Mouse (Mus musculus) c-Kit-positive CD71-negative TER-119-negative erythroid progenitor cells, embryonic 14.5 days (primary cell): ENCODE data around the gene Pigh.
A peak's percentile ranks its signal among the peaks of the same experiment; 100 is the strongest.

Experiments used
- DNase-seq: peaks from one replicate; pipeline ENCODE4 v3.0.0-alpha.2; 2013; ENCODE audit warnings: low read depth

Gene Pigh

DNA sequence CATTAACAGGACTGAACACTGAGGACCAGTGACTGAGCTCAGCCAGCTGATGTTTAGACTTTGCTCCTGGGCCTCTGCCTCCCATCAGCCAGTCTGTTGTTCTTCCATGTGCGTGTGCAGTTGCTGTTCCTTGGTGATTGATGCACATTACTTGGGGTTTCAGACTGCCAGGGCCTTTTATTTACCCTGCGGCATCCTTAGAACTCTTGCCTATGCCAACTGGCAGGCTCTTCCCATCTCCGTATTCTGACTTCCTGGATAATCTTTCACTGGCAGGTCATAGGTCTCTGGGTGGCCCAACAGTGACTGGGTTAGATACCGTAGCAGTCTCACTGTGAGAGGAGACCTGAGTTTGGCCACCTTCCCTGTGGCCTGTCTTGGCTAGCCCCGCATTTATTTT is 21.9 kb downstream of the Pigh start:
- no peak for DNase-seq

DNA sequence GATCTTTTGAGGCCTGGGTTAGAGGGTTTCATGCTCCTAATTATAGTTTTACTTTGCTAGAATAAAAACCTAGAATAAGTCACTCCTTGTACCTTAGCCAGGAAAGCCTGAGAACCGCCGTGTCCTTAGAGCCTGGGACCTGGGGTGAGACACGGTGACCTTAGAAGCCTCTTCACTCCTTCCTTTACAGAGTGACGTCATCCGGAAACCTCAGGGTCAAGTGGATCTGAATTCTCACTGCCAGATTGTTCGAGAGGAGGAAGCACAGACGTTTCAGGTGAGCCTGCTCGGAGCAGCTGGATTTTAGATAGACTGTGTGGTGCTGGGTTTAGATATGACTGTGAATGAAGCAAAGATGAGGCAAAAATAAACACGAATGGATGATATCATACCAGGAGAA is 23.0 kb downstream of the Pigh start:
- no peak for DNase-seq

DNA sequence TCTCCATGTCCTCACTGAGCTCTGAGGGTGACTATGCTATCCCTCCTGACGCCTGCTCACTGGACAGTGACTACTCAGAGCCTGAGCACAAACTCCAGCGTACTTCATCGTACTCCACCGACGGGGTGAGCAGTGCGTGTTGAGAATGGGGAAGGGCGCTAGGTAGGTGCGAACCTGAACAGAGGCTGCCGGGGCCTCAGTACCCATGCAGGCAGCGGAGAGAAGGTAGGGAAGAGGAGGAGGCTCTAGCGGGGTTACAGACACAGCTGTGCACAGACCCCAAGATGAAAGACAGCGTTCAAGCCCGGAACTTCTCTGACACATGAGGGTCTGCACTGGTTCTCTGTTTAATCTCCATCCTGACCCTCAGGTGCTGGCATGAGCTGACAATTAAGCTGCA is 25.0 kb downstream of the Pigh start:
- DNase-seq = no peak

DNA sequence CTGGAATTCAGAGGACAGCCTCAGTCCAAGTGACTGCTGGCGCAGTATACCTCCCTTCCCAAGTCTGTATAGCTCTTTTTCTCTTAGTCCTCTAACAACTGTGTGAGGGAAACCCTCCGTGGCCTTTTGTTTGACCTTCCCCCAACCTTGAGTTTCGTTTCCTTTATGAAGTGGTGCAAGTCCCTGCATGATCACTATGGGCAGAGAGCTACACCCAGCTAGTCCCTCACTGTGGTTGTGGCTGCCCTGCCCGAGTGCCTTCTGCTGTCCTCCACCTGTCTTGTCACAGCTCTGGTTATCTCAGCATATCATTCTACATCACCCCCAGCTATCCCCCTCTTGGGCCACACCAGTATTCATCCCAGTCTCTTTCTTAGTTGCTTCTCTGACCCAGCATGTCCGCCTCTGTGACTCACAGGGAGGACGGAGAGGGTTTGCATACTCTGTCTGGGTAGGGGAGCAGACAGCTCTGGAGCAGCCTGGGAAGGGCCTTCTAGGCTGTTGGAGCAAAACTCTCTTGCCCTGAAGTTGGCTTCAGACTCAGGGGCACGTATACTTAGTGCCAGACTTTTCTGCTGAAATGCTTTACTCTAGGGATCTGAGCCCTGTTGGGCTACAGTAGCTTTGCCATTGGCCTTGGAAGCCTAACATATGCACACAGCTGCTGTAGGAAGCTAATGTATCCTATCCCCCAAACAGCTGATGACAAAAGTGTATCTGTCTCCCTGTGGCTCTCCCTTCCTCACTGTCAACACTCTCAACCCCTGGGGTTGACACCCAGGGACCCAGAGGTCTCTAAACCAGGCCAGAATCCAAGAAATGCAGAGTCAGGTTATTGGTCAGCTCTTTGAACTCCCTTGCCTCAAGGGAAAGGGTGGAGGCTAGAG is 28.4 kb downstream of the Pigh start:
- DNase-seq = no peak

DNA sequence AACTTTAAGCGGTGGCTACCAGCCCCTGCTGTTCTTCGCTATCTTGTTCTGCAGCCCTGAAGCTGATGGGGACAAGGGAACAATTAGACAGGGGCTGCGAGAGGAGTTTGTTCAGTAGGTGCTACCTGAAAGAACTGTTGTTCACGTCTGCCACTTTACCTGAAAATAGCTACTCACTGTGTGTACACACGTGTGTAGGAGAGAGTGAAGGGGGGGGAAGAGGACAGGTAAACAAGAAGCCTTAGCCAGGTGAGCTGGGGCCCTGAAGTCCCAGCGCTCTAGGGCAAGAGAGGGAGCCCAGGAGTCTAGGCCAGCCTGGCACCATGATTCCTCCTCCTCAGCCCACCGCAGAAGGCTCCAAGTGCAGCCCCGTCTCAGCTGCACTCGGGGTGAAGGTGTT is 29.3 kb downstream of the Pigh start:
- no peak for DNase-seq

DNA sequence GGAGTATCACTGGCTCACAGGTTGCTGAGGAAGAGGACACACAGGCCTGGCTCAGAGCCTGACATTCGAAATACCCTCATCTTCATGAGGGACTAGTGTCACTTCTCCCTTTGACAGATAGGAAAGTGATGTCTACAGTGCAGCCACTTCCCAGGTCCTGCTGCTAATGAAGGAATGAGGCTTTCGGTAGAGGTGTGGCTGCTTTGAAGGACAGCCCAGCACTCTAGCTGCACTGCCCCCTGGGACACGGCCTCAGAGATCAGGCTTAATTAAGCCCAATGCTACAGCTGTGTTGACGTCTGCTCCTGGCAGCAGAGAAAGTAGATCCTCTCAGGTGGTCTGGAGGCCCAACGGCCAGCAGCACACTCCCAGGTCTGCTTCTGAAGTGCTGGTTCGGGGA is 29.9 kb downstream of the Pigh start:
- no peak for DNase-seq

DNA sequence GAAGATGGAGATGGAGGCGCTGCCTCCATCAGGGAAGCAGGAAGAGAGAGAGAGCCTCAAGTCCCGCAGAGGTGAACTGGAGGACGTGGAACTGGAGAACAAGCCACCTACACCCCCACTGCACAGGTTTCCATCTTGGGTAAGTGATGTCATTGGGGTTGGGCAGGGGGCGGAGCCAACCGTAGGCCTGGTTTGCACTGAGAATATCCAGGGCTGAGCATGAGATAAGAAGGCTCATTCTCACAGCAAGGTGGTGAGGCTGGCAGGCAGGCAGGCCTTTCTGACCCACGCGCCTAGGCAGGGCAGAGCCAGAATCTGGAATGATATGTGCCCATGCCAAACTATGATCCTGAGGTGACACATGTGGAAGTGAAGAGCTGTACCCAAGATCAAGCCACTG is 34.2 kb downstream of the Pigh start:
- DNase-seq = peak; percentile 8

DNA sequence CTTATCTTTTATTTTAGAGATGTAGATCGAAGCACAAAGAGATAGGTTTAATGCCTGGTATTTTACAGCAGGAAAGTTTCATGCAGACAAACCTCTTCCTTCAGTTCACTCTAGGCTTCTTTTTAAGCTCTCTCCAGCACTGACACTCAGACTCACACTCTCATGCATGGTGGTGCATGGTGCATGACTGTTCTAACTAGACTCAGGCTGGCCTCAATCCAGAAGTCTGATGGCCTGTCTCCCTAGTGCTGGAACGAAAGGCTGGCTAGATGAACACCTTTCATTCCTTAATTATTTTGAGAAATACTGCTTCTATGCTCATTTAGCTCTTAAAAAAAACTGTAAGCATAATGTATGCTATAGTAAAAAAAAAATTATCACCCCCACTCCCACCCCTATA is 37.4 kb downstream of the Pigh start:
- DNase-seq = no peak

DNA sequence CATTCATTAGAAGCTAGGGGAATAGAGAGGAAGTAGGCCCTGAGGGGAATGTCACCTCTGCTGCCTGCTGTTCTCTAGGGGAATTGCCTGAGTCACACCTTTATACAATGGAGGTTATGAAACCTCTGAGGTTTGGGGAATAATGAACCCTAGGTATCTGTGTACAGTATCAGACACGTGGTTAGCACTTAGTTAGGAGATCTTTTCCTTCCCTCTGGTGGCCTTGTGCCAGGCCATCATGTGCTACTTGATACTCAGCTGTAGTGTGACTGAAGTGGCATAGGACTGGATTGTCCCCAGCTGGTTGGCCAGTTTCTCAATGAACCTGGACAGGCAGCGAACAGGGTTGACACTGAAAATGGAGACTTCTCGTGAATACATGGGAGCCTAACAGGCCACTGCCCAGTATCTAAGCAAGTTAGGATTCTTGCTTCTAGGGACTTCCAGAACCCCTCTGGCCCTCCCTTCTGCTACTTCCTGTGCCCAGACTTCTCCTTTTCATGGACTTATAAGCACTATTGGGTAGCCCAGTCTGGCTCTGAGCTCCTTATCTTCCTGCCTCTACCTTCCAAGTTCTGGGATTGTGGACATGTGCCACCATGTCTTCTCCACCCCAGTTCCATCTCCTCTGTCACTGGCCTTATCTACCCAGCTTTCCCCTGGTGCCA is 38.8 kb downstream of the Pigh start:
- DNase-seq = no peak

DNA sequence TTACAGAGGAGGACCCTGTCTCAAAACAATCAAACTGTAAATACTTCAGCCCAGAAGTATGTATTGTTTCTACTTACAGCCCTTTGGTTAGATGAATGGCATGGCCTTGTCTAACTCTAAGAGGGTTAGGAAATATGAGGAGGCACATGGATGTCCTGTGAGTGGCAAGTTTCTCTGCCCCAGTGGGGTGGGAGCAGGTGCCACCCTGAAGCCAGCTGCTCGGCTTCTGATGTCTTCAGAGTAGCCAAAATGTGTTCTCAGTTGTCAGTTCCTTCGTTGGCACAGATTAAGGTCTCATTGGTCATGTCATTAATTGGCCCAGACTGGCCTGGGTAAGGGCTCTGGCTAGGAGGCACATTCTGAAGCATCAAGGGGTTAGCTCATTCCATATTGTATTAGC is 39.6 kb downstream of the Pigh start:
- no peak for DNase-seq

DNA sequence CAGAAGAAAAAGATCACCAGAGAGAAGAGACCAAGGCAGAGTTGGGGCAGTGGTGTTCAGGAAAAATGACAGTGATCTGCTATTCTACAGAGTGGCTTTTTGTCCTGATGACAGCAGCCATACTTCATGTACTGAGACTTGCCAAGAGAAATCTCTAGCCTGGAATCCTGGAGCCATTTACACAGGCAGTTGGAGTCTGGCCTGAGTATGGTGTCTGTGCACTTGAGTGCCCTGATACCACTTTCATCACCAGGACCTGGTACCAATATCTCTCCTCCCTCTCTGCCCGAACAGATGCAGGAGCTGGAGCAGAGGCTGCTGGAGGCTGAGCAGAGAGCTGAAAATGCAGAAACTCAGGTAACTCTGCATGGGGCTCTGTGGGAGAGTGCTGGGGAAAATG is 40.6 kb downstream of the Pigh start:
- no peak for DNase-seq

DNA sequence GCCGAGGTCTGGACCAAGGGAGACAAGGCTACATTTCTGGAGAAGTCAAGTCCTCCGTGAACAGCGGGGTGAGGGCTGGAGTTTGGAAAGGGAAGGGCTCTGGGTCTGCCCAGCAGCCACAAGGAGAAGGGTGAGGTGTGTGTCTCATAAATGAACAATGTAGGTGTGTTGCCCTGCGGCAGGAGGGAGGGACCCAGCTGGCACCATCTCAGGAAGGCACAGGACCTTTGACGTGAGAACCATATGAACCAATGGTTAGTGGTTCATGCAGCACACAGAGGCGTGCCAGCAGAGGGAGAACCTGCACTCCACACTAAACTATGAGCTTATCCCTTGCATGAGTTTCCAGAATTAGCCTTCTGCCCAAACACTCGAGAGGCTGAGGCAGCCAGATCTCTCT is 42.2 kb downstream of the Pigh start:
- DNase-seq = no peak

DNA sequence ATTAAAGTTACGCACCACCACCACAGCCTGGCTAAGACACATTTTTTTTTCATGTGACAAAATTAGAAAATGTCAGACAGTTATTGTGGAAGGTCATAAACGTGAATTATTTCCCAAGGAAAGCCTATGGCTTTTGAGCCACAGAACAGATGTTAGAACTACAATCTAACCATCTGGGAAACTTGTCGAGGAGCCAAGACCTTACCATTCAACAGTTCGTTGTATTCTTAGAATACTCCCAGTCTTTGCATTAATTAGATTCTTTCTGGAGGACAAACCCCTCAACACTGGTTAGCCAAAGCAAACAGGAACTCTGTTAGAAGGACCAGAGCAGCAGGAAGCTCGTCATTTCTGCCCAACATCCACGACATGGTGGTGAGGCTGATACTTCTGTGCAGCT is 43.3 kb downstream of the Pigh start:
- DNase-seq = no peak

DNA sequence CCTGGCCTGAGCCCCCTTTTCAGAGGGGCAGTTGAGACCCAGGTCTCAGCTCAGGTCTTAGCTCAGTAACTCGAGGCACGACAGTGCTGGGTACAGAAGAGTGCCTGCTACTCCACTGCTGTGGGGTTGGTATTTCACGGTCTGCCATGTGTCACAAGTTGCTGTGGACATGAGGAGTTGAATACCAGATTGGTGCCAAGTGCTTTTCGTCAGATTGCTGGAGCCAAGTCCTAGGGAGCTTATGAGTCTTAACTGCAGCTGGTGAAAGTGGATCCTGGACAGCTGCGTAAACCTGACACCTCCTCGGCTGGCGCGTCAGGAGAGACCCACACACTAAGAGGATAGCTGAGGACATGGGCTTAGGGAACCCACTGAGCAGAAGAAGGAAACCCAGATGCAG is 44.8 kb downstream of the Pigh start:
- DNase-seq = no peak

DNA sequence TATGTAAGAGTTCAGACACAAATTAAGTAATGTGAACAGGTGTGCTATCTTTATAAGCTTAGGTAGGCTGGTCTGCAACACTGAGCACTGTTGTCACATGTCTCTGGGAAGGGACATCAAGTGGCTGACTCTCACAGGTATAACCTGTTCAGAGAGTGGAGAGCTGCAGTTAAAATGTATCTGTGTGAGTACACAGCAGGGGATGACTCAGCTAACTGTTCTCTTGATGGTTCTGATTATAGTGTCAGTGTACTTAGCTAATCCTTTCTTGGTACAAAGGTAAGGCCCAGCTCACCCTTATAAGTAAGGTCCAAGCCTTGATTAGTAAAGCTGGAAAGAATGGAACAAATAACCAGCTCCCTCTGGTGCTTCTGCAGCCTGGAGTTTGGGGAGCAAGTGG is 48.0 kb downstream of the Pigh start:
- no peak for DNase-seq

DNA sequence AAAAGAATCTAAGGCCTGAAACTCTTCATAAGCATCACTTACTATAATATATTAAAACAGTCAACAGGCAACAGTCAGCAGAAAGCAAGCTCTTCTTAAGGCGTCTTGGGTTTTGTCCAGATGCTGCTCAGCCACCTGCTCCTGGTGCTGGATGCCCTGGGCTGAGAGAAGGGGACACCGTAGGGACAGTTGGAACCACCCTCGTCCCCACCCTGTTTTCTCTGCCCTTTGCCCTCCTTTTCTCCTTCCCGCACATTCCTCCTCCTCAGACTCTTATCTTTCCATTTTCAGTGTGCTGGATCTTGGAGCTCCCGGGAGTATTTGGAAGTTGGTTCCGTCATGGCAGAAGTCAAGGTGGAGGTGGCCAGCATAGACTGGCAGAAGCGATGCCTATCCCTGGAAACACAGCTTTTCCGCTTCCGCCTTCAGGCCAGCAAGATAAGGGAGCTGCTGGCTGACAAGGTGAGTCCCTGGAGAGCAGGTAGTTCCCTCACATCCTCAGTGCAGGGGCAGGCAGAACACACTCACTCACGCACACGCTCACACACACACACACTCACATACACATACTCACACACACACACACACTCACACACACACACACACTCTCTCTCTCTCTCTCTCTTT is 49.1 kb downstream of the Pigh start:
- no peak for DNase-seq

DNA sequence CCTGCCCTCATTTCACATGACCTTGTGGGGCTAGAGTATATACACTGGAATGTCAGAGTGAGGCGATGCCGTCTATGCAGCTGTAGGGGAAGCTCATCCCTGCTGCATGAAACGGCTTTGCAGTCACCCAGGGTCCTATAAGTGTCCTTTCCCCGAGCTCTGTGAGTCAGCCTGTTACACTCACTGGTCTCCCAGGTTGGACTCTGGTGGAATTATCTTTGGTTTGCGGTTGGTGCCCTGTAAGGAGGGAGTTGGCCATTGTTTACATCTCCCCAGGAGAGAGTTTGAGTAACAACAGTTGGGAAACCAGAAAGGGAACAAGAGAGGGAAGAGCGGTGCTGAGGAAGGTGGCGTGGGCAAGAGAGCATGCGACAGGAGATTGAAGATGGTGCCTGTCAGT is 49.7 kb downstream of the Pigh start:
- DNase-seq = no peak

DNA sequence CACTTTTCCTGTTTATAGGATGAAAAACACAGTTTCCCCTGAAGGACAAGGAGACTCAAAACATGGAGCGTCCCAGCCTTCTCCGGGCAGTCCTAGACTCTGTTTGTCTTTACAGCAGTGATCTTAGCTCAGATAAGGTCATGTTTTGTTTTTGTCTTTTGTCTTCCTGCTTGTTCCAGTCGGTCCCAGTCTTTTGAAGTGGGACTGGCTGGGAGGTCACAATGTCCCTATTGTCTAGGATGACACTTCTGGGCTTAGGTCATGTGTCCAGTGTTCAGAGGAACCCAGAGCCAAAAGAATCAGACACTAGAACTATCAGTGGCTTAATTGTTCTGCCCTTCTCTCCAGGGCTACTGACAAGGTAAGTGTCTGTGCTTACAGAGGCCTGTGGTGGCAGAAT is 54.1 kb downstream of the Pigh start:
- DNase-seq = no peak

DNA sequence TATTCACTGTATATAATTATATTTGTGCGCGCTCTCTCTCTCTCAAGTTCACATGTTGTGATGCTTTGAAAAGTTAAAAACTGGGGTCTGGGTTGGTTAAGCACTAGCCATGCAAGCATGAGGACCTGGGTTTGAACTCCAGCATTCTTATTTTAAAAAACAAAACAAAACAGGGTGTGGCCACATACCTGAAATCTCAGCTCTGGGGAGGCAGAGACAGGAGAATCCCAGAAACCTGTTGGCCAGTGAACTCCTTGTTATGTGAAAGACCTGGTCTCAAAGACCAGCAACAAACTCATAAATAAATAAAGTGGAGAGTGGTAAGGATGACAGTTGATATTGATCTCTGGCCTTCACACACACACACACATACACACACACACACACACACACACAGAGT is 55.1 kb downstream of the Pigh start:
- DNase-seq = no peak
